Mouse (Mus musculus) adrenal gland, adult 2 months (tissue): ENCODE data around the gene Serpinb9c. TPM values are rescaled to one million over a fixed set of nuclear protein-coding genes. Genes with fewer than 3 reads are reported as not detected.

ENCODE experiments used
- DNase-seq: peaks from one replicate; pipeline ENCODE4 v3.0.0; 2021
- long read RNA-seq: library from polyadenylated mRNA; stranded (forward); transcript quantifications from one replicate; pipeline ENCODE4 v2.0.0, GENCODE M21; 2021
- polyA plus RNA-seq: library from polyadenylated mRNA; depleted of rRNA; stranded (reverse); fragments of >200 nt; gene quantifications from 2 replicates; pipeline ENCODE4 v1.2.3, GENCODE M21; 2012; rRNA removed
- total RNA-seq, 2 experiments: library from RNA; stranded (reverse); gene quantifications; 2 replicates each; pipeline ENCODE4 v1.2.3; 2021

Gene Serpinb9c
- total RNA-seq (not detected), polyA plus RNA-seq (not detected in 2 replicates)
- long read RNA-seq = 0 reads

GRCm38 (mm10) chr13:33159642-33160041, at the start of gene Serpinb9c:
Gene Serpinb9c (minus strand): TSS chr13:33159742.
- DNase-seq = no peak

- peak; percentile 7 for DNase-seq
These were observed 40.2 kb upstream of the Serpinb9c start for GRCm38 (mm10) chr13:33199740-33200139.

- DNase-seq = no peak
These were observed 33.1 kb upstream of the Serpinb9c start, which contains the start of gene Serpinb9d for GRCm38 (mm10) chr13:33192659-33193058. Gene Serpinb9d (plus strand): TSS chr13:33192959.

GRCm38 (mm10) chr13:33190486-33190885, 30.9 kb upstream of the Serpinb9c start:
- peak; percentile 52 for DNase-seq

GRCm38 (mm10) chr13:33141435-33141834, 18.1 kb downstream of the Serpinb9c start:
- DNase-seq = peak; percentile 74

GRCm38 (mm10) chr13:33137717-33138116, 21.8 kb downstream of the Serpinb9c start:
- no peak for DNase-seq

- no peak for DNase-seq
These were observed 46.5 kb downstream of the Serpinb9c start for GRCm38 (mm10) chr13:33113054-33113453.

- DNase-seq = no peak
These were observed 53.9 kb downstream of the Serpinb9c start for GRCm38 (mm10) chr13:33105626-33106025.

Other genes starting within 250 kb of the Serpinb9c start
- gene Serpinb6b, start 194.5 kb downstream of the Serpinb9c start, total RNA-seq = 10 to 100 TPM; 28.3 to 31.1 TPM
- 6.2 and 7.3 TPM in 2 replicates for gene Serpinb6b, start 194.5 kb downstream of the Serpinb9c start, polyA plus RNA-seq
- gene Serpinb9, start 156.5 kb downstream of the Serpinb9c start, total RNA-seq = 10 to 100 TPM; 19.0 to 19.4 TPM
- gene Serpinb9, start 156.5 kb downstream of the Serpinb9c start, polyA plus RNA-seq = 3.0 TPM in 2 replicates
- gene Serpinb9b, start 132.3 kb downstream of the Serpinb9c start, total RNA-seq = under 1 TPM; 0.09 to 0.17 TPM
- 0.04 TPM in 1 of 2 replicates, not detected in the other for gene Serpinb9b, start 132.3 kb downstream of the Serpinb9c start, polyA plus RNA-seq
- gene Serpinb1b, start 81.2 kb downstream of the Serpinb9c start, total RNA-seq = under 1 TPM in 1 of 2 experiments, not detected in 1; 0.17 TPM
- 0.10 and 0.35 TPM in 2 replicates for gene Serpinb1b, start 81.2 kb downstream of the Serpinb9c start, polyA plus RNA-seq
- gene Serpinb9d, start 33.2 kb upstream of the Serpinb9c start, total RNA-seq = not detected
- gene Serpinb9d, start 33.2 kb upstream of the Serpinb9c start, polyA plus RNA-seq = not detected in 2 replicates
- not detected for gene Serpinb9e, start 89.9 kb upstream of the Serpinb9c start, total RNA-seq
- gene Serpinb9e, start 89.9 kb upstream of the Serpinb9c start, polyA plus RNA-seq = not detected in 2 replicates
- not detected for gene Serpinb9f, start 164.3 kb upstream of the Serpinb9c start, total RNA-seq
- not detected in 2 replicates for gene Serpinb9f, start 164.3 kb upstream of the Serpinb9c start, polyA plus RNA-seq
- gene Gm11397, start 236.0 kb upstream of the Serpinb9c start, total RNA-seq = not detected
- not detected in 2 replicates for gene Gm11397, start 236.0 kb upstream of the Serpinb9c start, polyA plus RNA-seq